Mouse (Mus musculus): ENCODE measurements around the gene Dnaaf5. TPM values are rescaled to one million over a fixed set of nuclear protein-coding genes. Genes with fewer than 3 reads are reported as not detected.

The Dnaaf5 gene
- total RNA-seq, 2 experiments from 2014 or later = 9.3 to 11.6 TPM

GRCm38 (mm10) chr5:139140589-139140988, 9.4 kb upstream of the Dnaaf5 start:
- no peak for ATAC-seq (replicated peaks; ENCODE audit: poor library complexity)

- no peak for ATAC-seq (replicated peaks; ENCODE audit: poor library complexity)
These were observed 8.7 kb upstream of the Dnaaf5 start for GRCm38 (mm10) chr5:139141326-139141725.

GRCm38 (mm10) chr5:139143890-139144289, 6.1 kb upstream of the Dnaaf5 start:
- ATAC-seq (replicated peaks; ENCODE audit: poor library complexity) = no peak

- no peak for ATAC-seq (replicated peaks; ENCODE audit: poor library complexity)
These were observed 4.3 kb upstream of the Dnaaf5 start for GRCm38 (mm10) chr5:139145726-139146125.

- ATAC-seq (replicated peaks; ENCODE audit: poor library complexity) = no peak
These were observed 3.4 kb upstream of the Dnaaf5 start for GRCm38 (mm10) chr5:139146476-139147075.

GRCm38 (mm10) chr5:139147178-139148078, 2.6 kb upstream of the Dnaaf5 start:
- ATAC-seq (replicated peaks; ENCODE audit: poor library complexity) = no peak

- ATAC-seq (replicated peaks; ENCODE audit: poor library complexity) = peak; percentile 18
These were observed 884 bp upstream of the Dnaaf5 start for GRCm38 (mm10) chr5:139149006-139149672.

- no peak; the same call in 1 of the 2 replicates for ATAC-seq (replicated peaks; ENCODE audit: poor library complexity)
These were observed 594 bp downstream of the Dnaaf5 start for GRCm38 (mm10) chr5:139150603-139151031.

GRCm38 (mm10) chr5:139160899-139161298, 10.9 kb downstream of the Dnaaf5 start:
- ATAC-seq (replicated peaks; ENCODE audit: poor library complexity) = no peak

GRCm38 (mm10) chr5:139161632-139162031, 11.6 kb downstream of the Dnaaf5 start:
- ATAC-seq (replicated peaks; ENCODE audit: poor library complexity) = peak; percentile 65

- ATAC-seq (replicated peaks; ENCODE audit: poor library complexity) = peak; percentile 74
These were observed 16.8 kb downstream of the Dnaaf5 start for GRCm38 (mm10) chr5:139166781-139167361.

GRCm38 (mm10) chr5:139167548-139167947, 17.5 kb downstream of the Dnaaf5 start:
- ATAC-seq (replicated peaks; ENCODE audit: poor library complexity) = no peak

GRCm38 (mm10) chr5:139171929-139172328, 21.9 kb downstream of the Dnaaf5 start:
- ATAC-seq (replicated peaks; ENCODE audit: poor library complexity) = peak; percentile 58

- ATAC-seq (replicated peaks; ENCODE audit: poor library complexity) = no peak
These were observed 24.1 kb downstream of the Dnaaf5 start for GRCm38 (mm10) chr5:139174141-139174540.

GRCm38 (mm10) chr5:139174556-139175547, 24.8 kb downstream of the Dnaaf5 start:
- ATAC-seq (replicated peaks; ENCODE audit: poor library complexity) = no peak

- peak; percentile 96 for ATAC-seq (replicated peaks; ENCODE audit: poor library complexity)
These were observed 29.0 kb downstream of the Dnaaf5 start for GRCm38 (mm10) chr5:139178895-139179631.

GRCm38 (mm10) chr5:139183131-139183530, 33.1 kb downstream of the Dnaaf5 start:
- no peak for ATAC-seq (replicated peaks; ENCODE audit: poor library complexity)

- ATAC-seq (replicated peaks; ENCODE audit: poor library complexity) = no peak
These were observed 33.6 kb downstream of the Dnaaf5 start for GRCm38 (mm10) chr5:139183601-139184000.

- no peak for ATAC-seq (replicated peaks; ENCODE audit: poor library complexity)
These were observed 34.9 kb downstream of the Dnaaf5 start for GRCm38 (mm10) chr5:139184897-139185296.

Data from megakaryocyte progenitor cell, adult 5-6 weeks (primary cell).